Mouse (Mus musculus) myocyte (in vitro differentiated cells): ENCODE measurements around the gene Ctu1. TPM values are rescaled to one million over a fixed set of nuclear protein-coding genes. Genes with fewer than 3 reads are reported as not detected.

ENCODE experiments used
- H3K27me3 ChIP-seq: one replicate; pipeline ENCODE4 v1.6.1; 2011; ENCODE audit not compliant: control insufficient read depth, insufficient read depth, insufficient read length
- H3K36me3 ChIP-seq: one replicate; pipeline ENCODE4 v1.6.1; 2011; ENCODE audit not compliant: control insufficient read depth, insufficient read depth
- H3K4me2 ChIP-seq: one replicate; pipeline ENCODE4 v1.6.1; 2011; ENCODE audit warnings: low read depth, control low read depth
- H3K4me3 ChIP-seq: one replicate; pipeline ENCODE4 v1.5.1; 2011; ENCODE audit warnings: mild to moderate bottlenecking, control low read depth, moderate library complexity
- H3K79me2 ChIP-seq: one replicate; pipeline ENCODE4 v1.6.1; 2011; ENCODE audit not compliant: control insufficient read depth, insufficient read depth
- H3ac ChIP-seq: one replicate; pipeline ENCODE4 v1.6.1; 2011; ENCODE audit not compliant: control insufficient read depth, insufficient read length
- CEBPB ChIP-seq: IDR thresholded peaks from 2 replicates; pipeline ENCODE4 v1.6.1; 2011; ENCODE audit warnings: mild to moderate bottlenecking, moderate library complexity; ENCODE audit not compliant: poor library complexity, insufficient read depth, severe bottlenecking
- E2F4 ChIP-seq: IDR thresholded peaks from one replicate; pipeline ENCODE4 v1.6.1; 2011; ENCODE audit warnings: mild to moderate bottlenecking, control low read depth, moderate library complexity; ENCODE audit not compliant: insufficient read depth
- MAX ChIP-seq: IDR thresholded peaks from one replicate; pipeline ENCODE4 v1.6.1; 2011; ENCODE audit warnings: low read depth, mild to moderate bottlenecking, control low read depth
- MYOD1 ChIP-seq, 3 experiments: IDR thresholded peaks; one replicate each; pipeline ENCODE4 v1.6.1; 2011; ENCODE audit warnings: control low read depth in 2 of 3, low read depth in 2 of 3, mild to moderate bottlenecking in 2 of 3, moderate library complexity in 1 of 3; ENCODE audit not compliant: insufficient read length in 2 of 3, control insufficient read depth in 1 of 3
- MYOG ChIP-seq, 3 experiments: IDR thresholded peaks; one replicate each; pipeline ENCODE4 v1.6.1; 2011; ENCODE audit warnings: control low read depth in 2 of 3, low read depth in 2 of 3, mild to moderate bottlenecking in 2 of 3; ENCODE audit not compliant: insufficient read length in 2 of 3, control insufficient read depth in 1 of 3, insufficient read depth in 1 of 3
- POLR2A ChIP-seq: IDR thresholded peaks from one replicate; pipeline ENCODE4 v1.6.1; 2011; ENCODE audit warnings: low read depth, mild to moderate bottlenecking, control low read depth, moderate library complexity; ENCODE audit not compliant: insufficient read length
- POLR2AphosphoS2 ChIP-seq: IDR thresholded peaks from one replicate; pipeline ENCODE4 v1.6.1; 2011; ENCODE audit warnings: low read depth, control low read depth; ENCODE audit not compliant: insufficient read length
- REST ChIP-seq: IDR thresholded peaks from one replicate; pipeline ENCODE4 v1.6.1; 2011; ENCODE audit warnings: mild to moderate bottlenecking, control low read depth, moderate library complexity; ENCODE audit not compliant: insufficient read depth, insufficient read length
- SRF ChIP-seq: IDR thresholded peaks from one replicate; pipeline ENCODE4 v1.6.1; 2011; ENCODE audit warnings: low read depth; ENCODE audit not compliant: control insufficient read depth, insufficient read length
- TCF12 ChIP-seq: IDR thresholded peaks from one replicate; pipeline ENCODE4 v1.6.1; 2011; ENCODE audit warnings: mild to moderate bottlenecking, control low read depth; ENCODE audit not compliant: poor library complexity, insufficient read depth, severe bottlenecking
- TCF3 ChIP-seq: IDR thresholded peaks from one replicate; pipeline ENCODE4 v1.6.1; 2011; ENCODE audit warnings: low read depth, control low read depth; ENCODE audit not compliant: insufficient read length
- USF1 ChIP-seq: IDR thresholded peaks from one replicate; pipeline ENCODE4 v1.6.1; 2011; ENCODE audit warnings: low read depth, mild to moderate bottlenecking, control low read depth, moderate library complexity
- polyA plus RNA-seq: library from polyadenylated mRNA; unstranded; fragments of >200 nt; fragmentation: generic; extraction: Trizol; gene quantifications from one replicate; pipeline ENCODE4 v1.2.1, GENCODE M21; 2012; ENCODE audit warnings: missing spikeins

Gene Ctu1
- polyA plus RNA-seq, 1 experiment = 9.9 TPM

- no peak for TF ChIP-seq TCF12
- no peak for TF ChIP-seq USF1
- TF ChIP-seq MYOG (IDR thresholded peaks at IDR 0.05; ENCODE audit: control insufficient read depth in 1 of 3, insufficient read depth in 1 of 3, insufficient read length in 2 of 3, low read depth in 2 of 3) = no peak
- TF ChIP-seq REST = no peak
- no peak for TF ChIP-seq CEBPB
- no peak overlapping the region for H3K4me3 ChIP-seq
- no peaks in the 10 kb centered on the region for H3K36me3 ChIP-seq
- no peaks in the 10 kb centered on the region for H3K27me3 ChIP-seq
- no peak overlapping the region for H3ac ChIP-seq
- H3K4me2 ChIP-seq = no peak overlapping the region
- no peaks in the 10 kb centered on the region for H3K79me2 ChIP-seq
Observed at GRCm38 (mm10) chr7:43643046-43643652, 28.7 kb upstream of the Ctu1 start.

DNA sequence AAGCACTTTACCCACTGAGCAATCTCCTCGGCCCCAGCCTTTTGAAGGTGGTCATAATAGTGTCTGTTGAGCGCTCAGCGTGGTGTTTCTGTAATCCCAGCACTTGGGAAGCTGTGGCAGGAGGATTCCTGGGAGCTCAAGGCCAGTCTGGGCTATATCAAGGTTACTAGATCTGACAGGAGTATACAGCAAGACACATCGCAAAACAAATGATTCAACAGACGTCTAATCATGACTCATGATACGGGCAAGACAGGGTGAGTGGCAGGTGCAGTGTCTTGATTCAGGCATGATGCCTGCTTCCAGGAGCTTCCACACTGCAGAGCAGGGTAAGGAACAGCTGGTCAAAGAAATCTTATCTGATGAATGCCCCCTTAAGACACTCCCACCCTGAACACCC is 19.1 kb upstream of the Ctu1 start:
- H3K27me3 ChIP-seq = peaks cover 13% of the 10 kb centered on the region
- no peaks in the 10 kb centered on the region for H3K36me3 ChIP-seq
- H3K4me2 ChIP-seq = no peak overlapping the region
- no peaks in the 10 kb centered on the region for H3K79me2 ChIP-seq
- TF ChIP-seq POLR2A (no peak), USF1 (no peak), REST (no peak), TCF12 (no peak), MAX (no peak), MYOD1 (IDR thresholded peaks at IDR 0.05; ENCODE audit: control insufficient read depth in 1 of 3, insufficient read length in 2 of 3, low read depth in 2 of 3) (no peak)
- no peak overlapping the region for H3K4me3 ChIP-seq
- H3ac ChIP-seq = no peak overlapping the region

- TF ChIP-seq TCF12 = no peak
- no peak for TF ChIP-seq MYOG (IDR thresholded peaks at IDR 0.05; ENCODE audit: control insufficient read depth in 1 of 3, insufficient read depth in 1 of 3, insufficient read length in 2 of 3, low read depth in 2 of 3)
- no peak for TF ChIP-seq E2F4
- TF ChIP-seq REST = no peak
- no peak for TF ChIP-seq SRF
- TF ChIP-seq POLR2A = no peak
- no peak for TF ChIP-seq MYOD1 (IDR thresholded peaks at IDR 0.05; ENCODE audit: control insufficient read depth in 1 of 3, insufficient read length in 2 of 3, low read depth in 2 of 3)
- no peak for TF ChIP-seq MAX
- no peak for TF ChIP-seq USF1
- no peak for TF ChIP-seq POLR2AphosphoS2
- no peak for TF ChIP-seq TCF3
- no peak for TF ChIP-seq CEBPB
- Histone ChIP-seq H3K79me2 (no peaks in the 10 kb centered on the region), H3K27me3 (peaks cover 13% of the 10 kb centered on the region), H3K36me3 (no peaks in the 10 kb centered on the region), H3K4me3 (no peak overlapping the region), H3ac (no peak overlapping the region), H3K4me2 (no peak overlapping the region)
Observed at GRCm38 (mm10) chr7:43654519-43654918, 17.3 kb upstream of the Ctu1 start.

DNA sequence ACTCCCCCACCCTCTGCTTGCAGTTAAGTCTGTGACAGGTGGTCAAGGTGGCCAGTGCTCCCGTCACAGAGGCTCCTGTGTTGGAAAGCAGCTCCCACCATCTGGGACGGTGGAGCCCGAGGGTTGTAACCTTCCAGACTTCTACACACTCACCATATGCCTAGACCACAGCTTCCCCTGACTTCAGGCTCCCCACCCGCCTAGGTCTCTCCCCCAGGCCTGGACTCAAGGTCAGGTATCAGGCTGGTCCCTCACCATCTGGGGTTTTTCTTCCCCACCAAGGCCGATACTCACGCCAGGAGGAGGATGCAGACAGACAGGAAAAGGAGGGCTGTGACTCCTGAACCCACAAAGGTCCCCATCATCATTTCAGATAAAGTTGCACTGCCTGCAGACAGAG is 15.6 kb upstream of the Ctu1 start:
- no peaks in the 10 kb centered on the region for H3K79me2 ChIP-seq
- H3ac ChIP-seq = no peak overlapping the region
- H3K27me3 ChIP-seq = peaks cover 13% of the 10 kb centered on the region
- H3K4me2 ChIP-seq = no peak overlapping the region
- no peaks in the 10 kb centered on the region for H3K36me3 ChIP-seq
- TF ChIP-seq MYOD1 (IDR thresholded peaks at IDR 0.05; ENCODE audit: control insufficient read depth in 1 of 3, insufficient read length in 2 of 3, low read depth in 2 of 3) = no peak
- TF ChIP-seq POLR2AphosphoS2 = no peak
- TF ChIP-seq E2F4 = no peak
- H3K4me3 ChIP-seq = no peak overlapping the region

- no peak within 1 kb of the TSS for H3ac ChIP-seq
- H3K79me2 ChIP-seq = no peaks in the 10 kb centered on the region
- no peak within 1 kb of the TSS for H3K4me3 ChIP-seq
- H3K27me3 ChIP-seq = peaks cover 13% of the 10 kb centered on the region
- H3K36me3 ChIP-seq = no peaks in the 10 kb centered on the region
- no peak within 1 kb of the TSS for H3K4me2 ChIP-seq
- no peak for TF ChIP-seq MYOD1 (IDR thresholded peaks at IDR 0.05; ENCODE audit: control insufficient read depth in 1 of 3, insufficient read length in 2 of 3, low read depth in 2 of 3)
- no peak for TF ChIP-seq POLR2A
- no peak for TF ChIP-seq MYOG (IDR thresholded peaks at IDR 0.05; ENCODE audit: control insufficient read depth in 1 of 3, insufficient read depth in 1 of 3, insufficient read length in 2 of 3, low read depth in 2 of 3)
- no peak for TF ChIP-seq CEBPB
- TF ChIP-seq REST = no peak
- TF ChIP-seq E2F4 = no peak
- no peak for TF ChIP-seq MAX
- no peak for TF ChIP-seq SRF
- no peak for TF ChIP-seq TCF12
- TF ChIP-seq USF1 = no peak
- TF ChIP-seq POLR2AphosphoS2 = no peak
- no peak for TF ChIP-seq TCF3
Observed at GRCm38 (mm10) chr7:43660002-43660401, 11.8 kb upstream of the Ctu1 start, which contains the start of gene Siglece. Gene Siglece (minus strand): TSS chr7:43660161.
